Mouse (Mus musculus): ENCODE measurements around the gene Trim46.
A peak's percentile ranks its signal among the peaks of the same experiment; 100 is the strongest.

DNA sequence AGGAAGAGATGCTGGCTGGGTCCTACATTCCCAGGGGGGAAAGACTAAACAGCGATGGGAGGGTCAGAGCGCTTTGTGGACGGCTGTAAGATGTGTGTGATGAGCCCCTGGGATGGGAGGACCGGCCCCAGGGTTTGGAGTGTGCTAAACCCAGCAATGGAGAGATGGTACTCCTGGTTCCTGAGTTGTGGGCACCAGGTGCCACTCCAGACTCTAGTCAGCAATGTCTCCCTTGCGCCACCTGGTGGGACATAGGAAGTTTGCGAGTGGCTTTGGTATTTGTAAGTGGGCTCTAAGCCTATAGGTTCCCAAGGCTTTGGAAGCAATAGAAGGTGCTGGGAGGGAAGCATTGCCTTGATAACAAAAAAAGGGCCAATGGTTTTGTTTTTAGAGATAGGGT is 30.3 kb downstream of the Trim46 start:
- TF ChIP-seq POLR2A (IDR thresholded peaks at IDR 0.05; ENCODE audit: control insufficient read depth, extremely low read depth, insufficient read depth, low read length, poor library complexity) (no peak), CTCF (IDR thresholded peaks at IDR 0.05; ENCODE audit: borderline replicate concordance, control insufficient read depth, extremely low read depth, insufficient read depth, low read length, poor library complexity) (peak; percentile 69; the same call in 1 of the 2 replicates)
